Mouse (Mus musculus) midbrain, postnatal 0 days (tissue): ENCODE data around the gene Adcy5. TPM values are rescaled to one million over a fixed set of nuclear protein-coding genes. Genes with fewer than 3 reads are reported as not detected.

Experiments
- ATAC-seq: fragments of 200-750 bp; cut with Nextera tagmentation; 2 replicates; pipeline ENCODE4 v1.8.0; 2017; ENCODE audit warnings: moderate number of reproducible peaks, mild to moderate bottlenecking, moderate TSS enrichment, moderate library complexity; ENCODE audit not compliant: low FRiP score
- DNase-seq: peaks from one replicate; pipeline ENCODE4 v3.0.0-alpha.2; 2015; ENCODE audit warnings: low spot score
- H3K27ac ChIP-seq: fragments of 300-500 bp; sonication (generic); 2 replicates; pipeline ENCODE4 v1.5.1; 2014; ENCODE audit warnings: low read depth, mild to moderate bottlenecking, low read length, mixed read lengths
- H3K27me3 ChIP-seq: fragments of 300-500 bp; sonication (generic); 2 replicates; pipeline ENCODE4 v1.6.1; 2014; ENCODE audit warnings: low read length, control low read depth, mixed read lengths; ENCODE audit not compliant: insufficient read depth
- H3K36me3 ChIP-seq: fragments of 300-500 bp; sonication (generic); 2 replicates; pipeline ENCODE4 v1.6.1; 2014; ENCODE audit warnings: low read length, control low read depth, mixed read lengths; ENCODE audit not compliant: insufficient read depth
- H3K4me1 ChIP-seq: fragments of 300-500 bp; sonication (generic); 2 replicates; pipeline ENCODE4 v1.6.1; 2014; ENCODE audit warnings: mild to moderate bottlenecking, control low read depth, antibody characterized with exemption, low read length, mixed read lengths; ENCODE audit not compliant: insufficient read depth
- H3K4me2 ChIP-seq: fragments of 300-500 bp; sonication (generic); 2 replicates; pipeline ENCODE4 v1.6.1; 2014; ENCODE audit warnings: low read depth, mild to moderate bottlenecking, low read length, mixed read lengths; ENCODE audit not compliant: poor library complexity, severe bottlenecking
- H3K4me3 ChIP-seq: fragments of 300-500 bp; sonication (generic); 2 replicates; pipeline ENCODE4 v1.5.1; 2014; ENCODE audit warnings: low read depth, mild to moderate bottlenecking, low read length, moderate library complexity
- H3K9ac ChIP-seq: fragments of 300-500 bp; sonication (generic); replicated peaks from 2 replicates; pipeline ENCODE4 v1.6.1; 2014; ENCODE audit warnings: mild to moderate bottlenecking, low read length, moderate library complexity, mixed read lengths; ENCODE audit not compliant: poor library complexity, severe bottlenecking
- H3K9me3 ChIP-seq: fragments of 300-500 bp; sonication (generic); 2 replicates; pipeline ENCODE4 v1.6.1; 2016; ENCODE audit warnings: low read length, control low read depth
- CTCF ChIP-seq: IDR thresholded peaks from 2 replicates; pipeline ENCODE4 v1.5.1; 2016; ENCODE audit warnings: antibody characterized with exemption, mild to moderate bottlenecking
- WGBS: fragments of 180-500 bp; shearing (Covaris S2); extraction: QIAGEN DNeasy Blood & Tissue Kit; methylation state at CpG from one replicate; pipeline ENCODE4 v1.1.7; 2014; 5-methylcytosine and 5-hydroxymethylcytosine counted together
- polyA plus RNA-seq: library from polyadenylated mRNA; unstranded; fragments of >200 nt; fragmentation: Nextera tagmentation; extraction: Ambion mirVana; gene quantifications from 2 replicates; pipeline ENCODE4 v1.2.1, GENCODE M21; 2015
- total RNA-seq: library from RNA; depleted of rRNA; stranded (reverse); fragments of >200 nt; gene quantifications from 2 replicates; pipeline ENCODE4 v1.2.3, GENCODE M21; 2014

Gene Adcy5
- total and polyA plus RNA-seq, 2 experiments from 2014 or later: 6.9 to 77.3 TPM

DNA sequence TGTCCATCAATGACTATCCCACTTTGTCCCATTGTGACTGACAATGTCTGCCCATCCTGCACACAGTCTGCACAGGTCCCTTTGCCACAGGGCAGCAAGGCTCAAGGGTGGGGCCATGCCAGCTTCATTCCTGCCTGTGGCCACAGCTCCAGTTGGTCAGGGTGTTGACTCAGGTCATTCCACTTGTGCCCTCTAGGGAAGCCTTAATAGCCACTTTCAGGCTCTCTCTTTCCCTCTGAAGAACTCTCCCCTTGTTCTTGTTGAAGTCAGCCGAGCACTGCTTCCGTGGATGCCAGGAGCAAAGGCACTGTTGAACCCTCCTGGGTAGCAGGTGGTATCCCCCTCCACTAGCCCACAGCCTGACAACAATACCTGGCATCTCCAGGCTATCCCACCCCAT is 127.8 kb downstream of the Adcy5 start:
- Histone ChIP-seq H3K9me3 (no peaks in the 10 kb centered on the region), H3K4me1 (no peaks in the 10 kb centered on the region), H3K36me3 (peaks cover 41% of the 10 kb centered on the region), H3K4me3 (no peak overlapping the region), H3K9ac (no peak overlapping the region), H3K27me3 (no peaks in the 10 kb centered on the region), H3K4me2 (no peak overlapping the region), H3K27ac (no peak overlapping the region)
- TF ChIP-seq CTCF: no peak
- no peak for DNase-seq
- no peak for ATAC-seq
- WGBS: 92% methylated on average over 2 of the region's 2 CpGs

DNA sequence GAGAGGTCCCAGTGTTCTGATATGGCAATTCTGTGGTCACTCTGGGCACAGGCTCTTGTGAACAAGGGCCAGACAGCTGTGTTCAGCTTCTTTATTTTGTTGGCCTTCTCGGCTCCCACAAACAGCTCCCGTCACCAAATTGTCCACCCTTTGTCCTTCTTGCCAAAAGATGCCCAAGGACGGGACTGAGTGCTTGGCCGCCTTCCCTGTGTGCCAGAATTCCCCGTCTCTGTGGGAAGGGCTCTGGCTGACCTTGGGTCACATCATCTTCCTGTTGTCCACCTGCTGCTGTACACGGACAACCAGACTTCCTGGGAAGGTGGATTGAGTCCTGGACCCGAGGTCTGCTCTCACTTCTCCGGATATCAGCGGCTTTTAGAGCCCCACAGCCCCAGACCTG is 131.1 kb downstream of the Adcy5 start:
- no peak for TF ChIP-seq CTCF
- ATAC-seq (no peak), DNase-seq (no peak)
- H3K9ac ChIP-seq: no peak overlapping the region
- H3K4me3 ChIP-seq: no peak overlapping the region
- H3K27ac ChIP-seq: no peak overlapping the region
- H3K4me2 ChIP-seq: no peak overlapping the region
- no peaks in the 10 kb centered on the region for H3K4me1 ChIP-seq
- H3K36me3 ChIP-seq: peaks cover 39% of the 10 kb centered on the region
- WGBS: 78% methylated on average over 9 of the region's 9 CpGs
- H3K27me3 ChIP-seq: no peaks in the 10 kb centered on the region
- H3K9me3 ChIP-seq: no peaks in the 10 kb centered on the region

- TF ChIP-seq CTCF: no peak
- no peak overlapping the region for H3K27ac ChIP-seq
- no peaks in the 10 kb centered on the region for H3K27me3 ChIP-seq
- 95% methylated on average over 5 of the region's 5 CpGs for WGBS
- H3K36me3 ChIP-seq: peaks cover 44% of the 10 kb centered on the region
- no peak overlapping the region for H3K4me3 ChIP-seq
- DNase-seq (no peak), ATAC-seq (no peak)
- H3K9ac ChIP-seq: no peak overlapping the region
- no peaks in the 10 kb centered on the region for H3K4me1 ChIP-seq
- no peak overlapping the region for H3K4me2 ChIP-seq
- H3K9me3 ChIP-seq: no peaks in the 10 kb centered on the region
Observed at GRCm38 (mm10) chr16:35287244-35287643, 132.6 kb downstream of the Adcy5 start.

GRCm38 (mm10) chr16:35297786-35298185 is 143.1 kb downstream of the Adcy5 start:
- Histone ChIP-seq H3K36me3 (peaks cover 47% of the 10 kb centered on the region), H3K27ac (no peak overlapping the region), H3K9ac (no peak overlapping the region), H3K9me3 (no peaks in the 10 kb centered on the region), H3K4me1 (no peaks in the 10 kb centered on the region), H3K4me3 (no peak overlapping the region), H3K4me2 (no peak overlapping the region), H3K27me3 (no peaks in the 10 kb centered on the region)
- TF ChIP-seq CTCF: no peak
- WGBS: 88% methylated on average over 5 of the region's 5 CpGs
- ATAC-seq: no peak
- DNase-seq: no peak

- ATAC-seq: no peak
- no peak for DNase-seq
- Histone ChIP-seq H3K27me3 (no peaks in the 10 kb centered on the region), H3K4me1 (no peaks in the 10 kb centered on the region), H3K9ac (no peak overlapping the region), H3K9me3 (no peaks in the 10 kb centered on the region), H3K4me3 (no peak overlapping the region), H3K36me3 (peaks cover 52% of the 10 kb centered on the region), H3K4me2 (no peak overlapping the region), H3K27ac (no peak overlapping the region)
- no peak for TF ChIP-seq CTCF
- 89% methylated on average over 5 of the region's 6 CpGs for WGBS
Observed at GRCm38 (mm10) chr16:35300156-35300555, 145.5 kb downstream of the Adcy5 start.

- no peak overlapping the region for H3K4me3 ChIP-seq
- no peak overlapping the region for H3K4me2 ChIP-seq
- no peak for DNase-seq
- H3K9me3 ChIP-seq: no peaks in the 10 kb centered on the region
- H3K36me3 ChIP-seq: peaks cover 49% of the 10 kb centered on the region
- WGBS: 54% methylated on average over 7 of the region's 7 CpGs
- H3K9ac ChIP-seq: no peak overlapping the region
- H3K4me1 ChIP-seq: no peaks in the 10 kb centered on the region
- ATAC-seq: no peak
- no peak overlapping the region for H3K27ac ChIP-seq
- H3K27me3 ChIP-seq: no peaks in the 10 kb centered on the region
- no peak for TF ChIP-seq CTCF
Observed at GRCm38 (mm10) chr16:35302441-35303280, 148.0 kb downstream of the Adcy5 start.
